Mouse (Mus musculus) right cerebral cortex, postnatal 25 days (tissue): Measurements from ENCODE around the gene Cdh4.

ENCODE experiments used
- DNase-seq: peaks from one replicate; pipeline ENCODE4 v3.0.0; 2022

The Cdh4 gene

GRCm38 (mm10) chr2:179802411-179802810 is 360.2 kb downstream of the Cdh4 start:
- no peak for DNase-seq

- DNase-seq = no peak
Observed at GRCm38 (mm10) chr2:179811086-179811485, 368.9 kb downstream of the Cdh4 start.

- DNase-seq = peak; percentile 38
Observed at GRCm38 (mm10) chr2:179813035-179813827, 371.0 kb downstream of the Cdh4 start.

- DNase-seq = peak; percentile 73
Observed at GRCm38 (mm10) chr2:179824776-179825326, 382.6 kb downstream of the Cdh4 start.

GRCm38 (mm10) chr2:179828968-179829367 is 386.7 kb downstream of the Cdh4 start:
- DNase-seq = no peak

GRCm38 (mm10) chr2:179829972-179830371 is 387.7 kb downstream of the Cdh4 start:
- DNase-seq = no peak

GRCm38 (mm10) chr2:179834892-179835291 is 392.7 kb downstream of the Cdh4 start:
- no peak for DNase-seq

- no peak for DNase-seq
Observed at GRCm38 (mm10) chr2:179835570-179835969, 393.3 kb downstream of the Cdh4 start.

GRCm38 (mm10) chr2:179837186-179837585 is 395.0 kb downstream of the Cdh4 start:
- DNase-seq = peak; percentile 58

GRCm38 (mm10) chr2:179838036-179838435 is 395.8 kb downstream of the Cdh4 start:
- DNase-seq = no peak

GRCm38 (mm10) chr2:179842610-179843389 is 400.6 kb downstream of the Cdh4 start:
- no peak for DNase-seq

GRCm38 (mm10) chr2:179849732-179850131 is 407.5 kb downstream of the Cdh4 start:
- DNase-seq = no peak

- no peak for DNase-seq
Observed at GRCm38 (mm10) chr2:179852169-179852568, 409.9 kb downstream of the Cdh4 start.

GRCm38 (mm10) chr2:179852862-179853261 is 410.6 kb downstream of the Cdh4 start:
- peak; percentile 41 for DNase-seq

GRCm38 (mm10) chr2:179853892-179854291 is 411.7 kb downstream of the Cdh4 start:
- DNase-seq = no peak

- no peak for DNase-seq
Observed at GRCm38 (mm10) chr2:179857086-179857485, 414.9 kb downstream of the Cdh4 start.

GRCm38 (mm10) chr2:179862676-179863075 is 420.4 kb downstream of the Cdh4 start:
- DNase-seq = no peak

- no peak for DNase-seq
Observed at GRCm38 (mm10) chr2:179863266-179863665, 421.0 kb downstream of the Cdh4 start.

- DNase-seq = no peak
Observed at GRCm38 (mm10) chr2:179865097-179865496, 422.9 kb downstream of the Cdh4 start.

GRCm38 (mm10) chr2:179867669-179868068 is 425.4 kb downstream of the Cdh4 start:
- DNase-seq = no peak

- DNase-seq = no peak
Observed at GRCm38 (mm10) chr2:179869871-179870270, 427.6 kb downstream of the Cdh4 start.

GRCm38 (mm10) chr2:179872724-179873123 is 430.5 kb downstream of the Cdh4 start:
- DNase-seq = no peak

GRCm38 (mm10) chr2:179873315-179873714 is 431.1 kb downstream of the Cdh4 start:
- no peak for DNase-seq

- peak; percentile 64 for DNase-seq
Observed at GRCm38 (mm10) chr2:179875147-179875546, 432.9 kb downstream of the Cdh4 start.
